Mouse (Mus musculus): ENCODE measurements at regions not wholly inside any gene's neighbourhood (a gene's known extent, or its start where the extent isn't known, plus 50 kb on each side); places are given as distances from the start of the nearest gene placed in this dataset.

DNA sequence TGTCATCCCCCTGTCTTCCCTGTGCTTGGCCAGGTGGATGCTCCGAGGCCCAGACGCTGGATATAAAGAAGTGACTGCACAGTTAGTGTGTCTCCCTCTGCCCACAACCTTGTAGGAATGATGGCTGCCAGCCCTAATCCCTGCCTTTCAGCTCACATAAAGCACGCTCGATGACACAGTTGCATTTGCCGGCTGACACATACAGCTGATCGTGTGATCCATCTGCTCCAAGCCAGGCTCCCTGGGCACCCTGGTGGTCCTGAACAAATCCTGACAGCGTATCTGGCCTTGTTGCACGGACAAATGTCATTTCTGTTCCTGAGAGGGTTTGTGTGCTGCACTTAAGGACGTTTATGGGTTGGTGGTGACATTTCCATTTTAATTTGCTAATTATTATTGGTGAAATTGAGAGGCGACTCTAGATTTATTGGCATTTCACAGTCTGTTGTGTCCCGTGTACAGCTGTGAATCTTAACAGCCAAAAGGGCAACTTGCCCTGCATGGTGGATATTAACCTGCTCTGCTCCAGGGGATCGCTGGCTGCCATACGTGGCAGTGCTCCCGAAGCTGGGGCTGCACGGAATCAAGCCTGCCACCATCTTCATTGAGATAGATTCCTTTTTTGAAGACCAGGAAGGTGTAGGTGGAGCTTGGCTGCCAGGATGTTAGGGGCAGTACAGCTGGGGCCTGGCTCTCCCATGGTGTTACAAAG, 241.9 kb upstream of the Kcnab2 start:
- no peak for DNase-seq

DNA sequence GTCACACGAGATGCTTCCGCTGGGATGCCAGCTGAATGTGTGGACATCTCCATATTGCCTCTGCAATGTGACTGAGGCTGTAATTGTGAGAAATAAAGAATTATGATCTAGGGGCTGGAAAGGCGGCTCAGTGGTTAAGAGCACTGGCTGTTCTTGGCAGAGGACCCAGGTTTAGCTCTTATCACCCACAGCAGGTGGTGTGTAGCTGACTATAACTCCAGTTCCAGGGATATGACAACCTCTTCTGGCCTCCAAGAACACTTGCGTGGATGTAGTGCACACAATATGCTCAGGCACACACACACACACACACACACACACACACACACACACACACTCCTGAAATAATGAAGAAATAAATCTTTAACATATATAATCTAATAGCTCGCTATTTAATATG, 232.7 kb upstream of the Kcnab2 start:
- no peak for DNase-seq

DNA sequence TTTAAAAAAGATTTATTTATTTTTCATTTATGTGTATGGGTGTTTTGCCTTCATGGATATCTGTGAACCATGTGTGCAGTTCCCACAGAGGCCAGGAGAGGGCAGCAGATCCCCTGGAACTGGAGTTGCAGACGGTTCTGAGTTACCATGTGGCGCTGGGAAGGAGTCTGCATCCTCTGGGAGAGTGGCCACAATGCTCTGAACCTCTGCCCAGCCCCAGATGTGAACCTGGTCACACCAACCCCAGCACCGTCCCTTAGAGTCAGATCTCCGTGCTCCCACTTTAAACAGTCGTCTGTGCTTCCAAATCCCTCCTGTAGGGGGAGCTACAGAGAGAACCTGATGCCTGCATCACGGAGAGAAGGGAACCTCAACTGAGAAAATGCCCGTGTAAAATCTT, 222.5 kb upstream of the Kcnab2 start:
- no peak for DNase-seq

DNA sequence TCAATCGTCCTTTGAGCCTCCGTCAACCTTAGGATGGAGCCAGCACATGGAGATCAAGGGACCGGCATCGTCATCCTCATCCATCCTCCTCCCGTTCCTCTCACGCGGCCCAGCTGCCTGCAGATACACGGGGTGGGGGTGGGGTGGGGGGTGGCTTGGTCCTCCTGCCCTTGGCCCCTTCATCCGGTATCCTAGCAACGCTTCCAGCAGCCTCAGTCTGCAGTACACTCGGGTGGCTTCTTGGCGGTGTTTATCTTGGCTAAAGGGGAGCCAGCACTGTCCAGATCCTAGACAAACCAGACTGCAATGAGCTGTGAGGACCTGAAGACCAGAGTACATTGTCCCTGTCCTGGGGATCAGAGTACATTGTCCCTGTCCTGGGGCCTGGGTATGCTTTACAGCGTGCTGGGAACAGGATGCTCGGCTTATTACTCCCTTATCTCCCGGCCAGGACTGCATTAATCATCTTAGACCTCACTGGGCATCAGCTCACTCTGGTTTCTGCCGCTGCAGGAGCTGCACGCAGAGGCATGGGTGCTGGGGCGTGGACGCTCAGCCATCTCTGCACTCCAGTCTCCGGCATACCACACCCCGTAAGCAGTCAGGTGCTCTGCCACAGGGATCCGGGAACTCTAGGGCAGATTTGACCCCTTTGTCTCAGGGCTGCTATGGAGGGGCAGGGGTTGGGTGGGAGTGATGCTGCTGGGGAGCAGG, 219.7 kb upstream of the Kcnab2 start:
- peak; percentile 63 for DNase-seq

DNA sequence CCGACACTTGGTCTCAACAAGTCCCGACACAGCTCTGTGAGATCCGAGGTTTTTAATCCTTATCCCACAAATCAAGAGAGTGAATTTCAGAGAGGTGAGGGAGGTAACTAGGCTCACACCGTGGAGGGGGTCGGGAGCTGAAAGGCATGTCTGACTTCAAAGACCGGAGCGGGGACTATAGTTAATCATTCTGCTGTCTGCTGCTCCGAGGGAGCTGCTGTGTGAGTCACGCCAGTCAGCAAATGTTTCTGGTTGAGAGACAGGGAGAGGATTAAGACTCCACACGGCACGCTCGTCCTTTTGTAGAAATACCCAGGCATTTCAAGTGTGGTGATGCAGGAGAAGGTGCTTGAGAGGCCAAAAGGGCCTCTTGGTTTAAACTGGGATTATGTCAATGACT, 214.1 kb upstream of the Kcnab2 start:
- peak; percentile 31 for DNase-seq

DNA sequence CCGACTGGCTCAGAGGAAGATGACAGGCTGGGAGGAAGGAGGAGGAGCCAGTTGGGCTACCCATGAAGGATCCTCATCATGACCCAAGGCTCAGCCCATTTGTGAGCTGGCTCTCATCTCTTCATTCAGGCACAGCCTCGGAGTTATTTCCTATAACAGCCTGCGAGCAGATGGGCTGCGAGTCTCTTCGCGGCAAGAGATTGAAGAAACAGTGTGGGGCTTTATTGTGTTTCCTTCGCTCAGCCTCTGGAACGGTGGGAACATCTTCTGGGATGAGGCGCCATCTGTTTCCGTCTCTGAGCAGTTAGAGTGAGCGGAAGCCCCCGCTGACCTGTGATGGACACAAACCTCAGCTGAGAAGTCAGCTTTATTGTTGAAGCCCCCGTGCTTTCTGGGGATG, 213.6 kb upstream of the Kcnab2 start:
- DNase-seq, result peak; percentile 12

DNA sequence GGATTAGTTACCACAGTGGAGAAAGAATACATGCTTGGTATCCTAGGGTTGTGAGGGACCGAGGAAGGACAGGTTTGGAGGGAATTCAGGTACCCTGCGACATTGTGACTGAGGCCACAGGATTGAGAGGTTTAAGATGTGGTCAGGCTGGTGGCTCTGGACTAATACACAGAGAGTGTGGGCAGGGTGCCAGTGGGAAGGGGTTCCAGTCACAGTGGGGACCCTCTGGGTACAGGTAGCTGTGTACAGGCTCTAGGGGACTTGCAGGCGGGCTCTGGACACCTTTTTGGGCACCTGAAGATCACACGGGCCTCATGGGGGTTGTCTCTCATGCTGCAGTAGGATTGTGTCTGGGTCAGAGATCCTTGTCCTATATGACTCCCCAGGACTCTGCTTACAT, 213.1 kb upstream of the Kcnab2 start:
- DNase-seq, result no peak

DNA sequence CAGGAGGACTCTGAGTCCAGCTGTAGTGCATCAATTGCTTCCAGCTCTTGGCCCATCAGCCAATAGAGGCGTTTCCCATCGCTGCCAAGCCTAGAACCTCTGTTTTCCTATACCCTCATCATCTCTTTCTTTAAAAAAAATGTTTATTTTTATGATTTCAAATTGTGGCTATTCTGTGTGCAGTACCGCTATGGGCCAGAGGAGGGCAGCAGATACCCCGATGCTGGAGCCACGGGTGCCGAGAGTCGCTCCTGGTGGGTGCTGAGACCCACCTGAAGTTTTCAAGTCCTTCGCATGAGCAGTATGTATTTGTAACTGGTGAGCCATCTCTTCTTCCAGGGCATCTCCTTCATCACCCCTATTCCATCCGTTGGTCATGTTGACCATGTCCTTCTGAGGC, 212.2 kb upstream of the Kcnab2 start:
- DNase-seq, result no peak

DNA sequence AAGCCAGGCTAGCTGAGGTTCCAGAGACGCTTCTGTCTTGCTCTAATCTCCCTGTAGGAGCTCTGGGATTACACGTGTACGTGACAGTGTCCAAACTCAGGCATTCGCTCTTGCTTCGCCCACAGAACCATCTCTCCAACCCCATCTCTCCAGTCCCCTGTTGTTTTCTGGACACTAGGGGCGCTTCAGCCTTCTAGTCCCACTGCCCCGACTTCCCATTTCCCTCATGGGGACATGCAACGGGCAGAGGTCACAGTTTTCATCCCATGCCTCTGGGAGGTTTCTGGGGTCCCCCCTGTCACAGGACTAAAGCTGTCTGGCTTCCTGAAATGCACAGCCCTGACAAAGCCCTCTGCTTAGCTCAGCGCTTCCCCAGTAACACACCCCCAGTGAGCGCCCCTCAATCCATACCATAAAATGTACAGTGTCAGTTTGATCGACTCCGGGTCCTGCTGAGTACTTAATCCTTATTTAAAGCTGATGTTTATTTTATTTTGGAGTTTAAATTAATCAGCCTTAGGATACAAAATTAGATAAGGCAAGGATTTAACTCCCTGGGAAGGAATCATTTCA, 208.9 kb upstream of the Kcnab2 start:
- no peak for DNase-seq

DNA sequence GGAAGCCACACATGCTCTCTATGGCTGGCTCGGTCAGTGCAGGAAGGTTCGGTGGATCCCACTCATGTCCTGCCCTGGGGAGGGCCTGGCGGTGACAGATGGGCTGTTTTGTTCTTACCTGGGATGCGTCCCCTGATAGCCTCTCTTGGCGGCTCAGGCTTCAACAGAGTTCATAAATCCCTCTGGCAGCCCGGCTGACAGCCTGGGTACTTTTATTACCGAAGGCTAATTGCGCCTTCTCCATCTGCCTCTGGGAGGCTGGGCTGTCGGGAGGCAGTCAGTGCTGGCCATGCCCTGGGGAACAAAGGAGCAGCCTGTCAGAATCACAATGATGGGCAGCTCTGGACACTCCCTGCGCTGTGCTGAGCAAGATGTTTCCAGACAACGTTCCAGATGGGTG, 196.5 kb upstream of the Kcnab2 start:
- peak; percentile 69 for DNase-seq

DNA sequence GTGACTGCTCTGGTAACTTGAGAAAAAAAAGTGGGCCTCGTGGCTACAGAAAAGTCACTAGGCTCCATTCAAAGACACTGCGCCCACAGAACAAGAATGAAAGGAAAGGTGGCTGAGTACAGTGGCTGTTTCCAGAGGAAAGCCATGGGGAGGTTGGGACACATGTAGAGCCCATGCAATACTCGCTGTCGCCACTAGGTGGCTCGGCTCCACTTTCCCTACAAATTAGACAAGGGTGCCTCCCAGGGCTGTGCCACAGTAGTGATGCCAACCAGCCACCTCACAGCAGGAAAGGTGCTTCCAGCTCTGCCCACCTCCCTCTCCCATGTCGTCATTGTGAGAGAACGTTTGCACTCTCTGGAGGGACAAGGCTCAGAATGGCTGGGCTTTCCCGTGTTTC, 185.8 kb upstream of the Kcnab2 start:
- DNase-seq, result no peak

DNA sequence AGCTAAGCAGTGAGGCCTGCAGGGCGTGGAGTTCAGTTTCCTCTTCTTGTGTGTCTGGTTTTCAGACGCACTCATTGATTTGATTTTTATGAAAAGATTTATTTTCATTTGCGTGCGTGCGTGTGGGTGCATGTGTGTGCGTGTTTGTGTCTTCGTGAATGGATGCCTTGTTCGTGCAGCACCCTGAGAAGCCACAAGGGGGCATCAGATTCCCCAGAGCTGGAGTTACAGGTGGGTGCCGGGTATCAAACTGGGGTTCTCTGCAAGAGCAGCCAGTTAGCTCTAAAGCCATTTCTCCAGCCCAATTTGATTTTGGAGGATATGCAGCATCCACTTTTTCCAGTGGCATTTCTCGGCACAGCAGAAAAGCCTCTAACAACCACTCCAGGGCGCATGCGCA, 185.4 kb upstream of the Kcnab2 start:
- no peak for DNase-seq

DNA sequence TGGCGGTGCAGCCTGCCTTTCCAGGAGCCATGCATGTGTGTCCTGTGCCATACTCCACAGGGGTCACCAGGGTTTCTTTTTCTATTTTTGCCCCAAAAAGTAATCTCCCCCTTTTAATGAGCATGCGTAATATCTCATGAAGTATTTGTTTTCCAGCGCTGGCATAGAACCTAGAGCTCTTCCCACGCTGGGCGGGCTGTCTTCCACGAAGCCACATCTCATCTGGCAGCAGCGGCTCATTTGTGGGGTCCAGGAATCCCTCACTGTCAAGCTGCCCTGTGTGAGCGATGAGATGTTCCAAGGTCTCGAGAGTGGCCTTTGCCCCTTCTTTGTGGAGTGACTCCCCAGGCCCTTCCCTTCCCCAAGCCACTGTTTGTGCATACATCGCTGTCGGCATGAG, 184.8 kb upstream of the Kcnab2 start:
- no peak for DNase-seq

DNA sequence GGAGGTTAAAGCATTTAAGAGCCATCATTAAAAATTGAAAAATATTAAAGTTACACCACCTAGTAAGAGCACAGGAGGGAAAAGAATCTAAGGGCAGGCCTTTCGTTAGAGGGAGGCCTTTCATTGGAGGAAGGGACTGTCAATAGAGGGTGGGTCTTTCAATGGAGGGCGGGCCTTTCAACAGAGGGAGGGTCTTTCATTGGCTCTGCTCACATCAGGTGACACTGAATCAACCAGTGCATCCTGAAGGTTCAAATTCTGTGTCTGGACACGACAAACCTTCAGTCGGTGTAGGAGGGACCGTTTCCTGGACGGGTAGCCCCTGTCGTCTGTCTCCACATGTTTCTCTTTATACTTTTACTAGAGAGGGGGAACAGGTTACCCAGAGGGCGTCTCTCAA, 172.5 kb upstream of the Kcnab2 start:
- no peak for DNase-seq

DNA sequence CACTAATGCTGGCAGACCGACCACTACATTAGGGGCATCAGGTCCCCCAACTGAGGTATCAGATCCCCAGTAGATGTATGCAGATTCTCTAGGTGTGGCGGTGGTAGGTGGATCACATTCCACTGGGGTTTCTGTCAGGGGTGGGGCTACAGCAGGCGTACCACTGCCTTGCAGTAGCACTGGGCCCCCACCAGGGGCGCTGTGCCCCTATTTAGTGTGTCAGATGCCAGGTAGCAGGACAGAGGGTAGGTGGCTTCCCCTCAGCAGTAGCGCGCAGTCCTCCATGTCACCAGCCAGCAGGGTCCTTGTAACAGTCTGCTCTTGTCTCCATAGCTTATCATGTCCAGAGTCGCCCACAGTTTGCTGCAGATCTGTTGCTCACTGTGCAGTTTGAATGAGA, 169.9 kb upstream of the Kcnab2 start:
- DNase-seq, result peak; percentile 40

DNA sequence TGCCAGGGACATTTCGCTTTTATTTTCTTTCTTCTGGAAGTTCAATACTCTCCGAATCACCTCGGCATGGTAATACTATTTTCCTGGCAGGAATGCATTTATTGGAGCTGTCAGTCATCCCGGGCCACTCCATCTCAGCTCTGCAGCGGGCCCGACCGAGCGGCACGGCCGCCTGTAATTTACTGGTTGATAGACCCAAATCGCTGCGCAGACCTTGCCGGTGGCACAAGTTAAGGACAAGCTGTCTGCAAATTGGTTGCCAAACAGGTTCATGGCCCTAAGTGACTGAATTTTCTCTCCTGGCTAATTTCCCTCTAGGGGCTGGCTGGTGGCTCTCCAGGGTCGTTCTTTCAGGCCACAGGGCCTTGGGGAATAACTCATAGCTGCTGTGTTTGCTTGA, 169.4 kb upstream of the Kcnab2 start:
- DNase-seq, result no peak

DNA sequence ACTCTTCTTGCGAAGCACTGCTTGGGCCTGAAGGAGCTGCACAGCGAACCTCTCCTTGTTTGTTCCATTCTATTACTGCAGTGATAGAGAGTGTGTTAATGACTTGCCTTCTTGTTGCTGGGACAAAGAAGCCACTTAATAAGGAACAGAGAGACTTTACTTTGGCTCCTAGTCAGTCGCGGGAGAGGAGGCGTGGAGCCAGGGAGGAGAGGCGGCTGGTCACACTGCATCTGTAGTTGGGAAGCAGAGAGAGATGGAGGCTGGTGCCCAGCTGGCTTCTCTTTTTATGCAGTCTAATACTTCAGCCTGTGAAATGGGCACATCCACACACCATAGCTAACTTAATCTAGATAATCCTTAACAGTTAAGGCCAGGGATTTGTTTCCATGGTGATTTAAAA, 159.4 kb upstream of the Kcnab2 start:
- DNase-seq, result no peak

DNA sequence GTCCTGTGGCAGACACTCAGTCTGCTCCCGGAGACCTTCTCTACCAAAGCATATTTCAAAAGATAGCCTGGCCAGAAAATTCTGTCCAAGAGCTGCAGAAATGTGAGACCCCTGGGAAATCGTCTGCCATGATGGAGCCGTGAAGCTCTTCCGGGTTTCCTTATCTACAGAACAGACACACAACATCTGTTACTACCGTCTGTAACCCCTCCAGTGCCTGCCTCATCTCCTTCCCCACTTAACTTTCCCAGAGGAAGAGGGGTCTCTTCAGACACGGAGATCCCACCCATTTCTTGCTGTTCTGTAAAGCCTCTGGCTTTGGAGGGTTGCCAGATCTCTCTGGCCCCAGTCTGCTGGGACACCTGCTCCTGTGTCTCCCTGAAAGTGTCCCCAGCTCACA, 156.2 kb upstream of the Kcnab2 start:
- no peak for DNase-seq

DNA sequence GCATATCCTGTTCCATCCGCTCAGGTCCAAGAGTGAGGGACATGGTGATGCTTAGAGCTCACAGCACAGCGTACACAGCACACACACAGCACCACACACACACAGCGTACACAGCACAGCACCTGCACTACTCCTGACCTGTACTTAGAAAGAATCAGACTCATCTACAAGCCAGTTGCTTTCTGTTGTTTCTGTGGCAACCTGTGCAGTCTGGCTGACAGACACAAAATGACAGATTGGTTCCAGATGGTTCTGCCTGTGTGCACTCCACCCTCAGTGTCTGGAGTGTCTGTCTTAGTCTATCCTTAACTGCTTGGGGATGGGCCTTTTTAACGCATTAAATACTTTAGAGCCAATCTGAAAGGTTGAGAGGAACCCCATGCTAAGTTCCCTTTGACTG, 150.4 kb upstream of the Kcnab2 start:
- peak; percentile 41 for DNase-seq

DNA sequence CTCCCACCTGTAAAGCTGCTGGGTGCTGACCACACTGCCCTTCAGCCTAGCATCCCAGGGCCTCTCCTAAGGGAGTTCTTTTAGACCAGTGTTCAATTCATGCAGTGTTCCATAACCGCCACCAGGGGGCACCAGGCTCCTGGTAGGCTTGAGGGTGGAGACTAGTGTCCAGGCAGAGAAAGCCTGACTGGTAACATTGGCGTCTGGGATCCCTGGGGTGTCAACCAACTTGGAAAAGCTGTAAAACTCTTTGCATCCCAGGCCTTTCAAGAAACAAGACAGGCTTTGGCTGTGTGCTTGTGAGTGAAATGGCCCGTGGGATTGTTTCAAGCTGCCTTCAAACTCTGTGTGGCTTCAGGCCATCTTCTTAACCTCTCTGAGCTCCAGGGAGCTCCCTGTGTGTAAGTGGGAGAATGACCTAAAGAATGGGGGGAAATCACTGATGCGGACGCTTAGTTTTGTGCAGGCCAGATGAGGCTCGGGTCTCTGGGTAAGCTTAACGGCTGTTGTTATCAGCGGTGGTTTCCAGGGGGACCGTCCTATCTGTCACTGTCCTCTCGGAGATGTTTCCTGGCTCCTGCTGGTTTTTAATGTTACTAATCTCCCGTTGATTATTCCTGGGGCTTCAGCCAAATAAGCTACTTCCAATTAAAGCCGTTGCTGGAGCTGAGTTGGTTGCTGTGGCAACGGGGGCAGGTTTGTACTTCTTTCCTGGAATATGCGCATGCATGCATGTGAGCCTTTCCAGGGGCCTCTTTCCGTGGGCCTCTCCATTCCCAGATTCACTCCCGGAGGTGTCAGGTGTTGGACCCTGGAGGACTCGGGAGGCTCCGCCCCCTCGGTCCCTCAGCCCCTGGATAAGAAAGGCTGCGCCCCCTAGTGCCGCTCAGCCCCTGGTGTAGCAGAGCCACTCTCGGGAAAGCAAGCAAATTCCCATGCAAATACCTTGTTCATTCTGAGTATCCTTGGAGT, 147.6 kb upstream of the Kcnab2 start:
- peak; percentile 88 for DNase-seq

DNA sequence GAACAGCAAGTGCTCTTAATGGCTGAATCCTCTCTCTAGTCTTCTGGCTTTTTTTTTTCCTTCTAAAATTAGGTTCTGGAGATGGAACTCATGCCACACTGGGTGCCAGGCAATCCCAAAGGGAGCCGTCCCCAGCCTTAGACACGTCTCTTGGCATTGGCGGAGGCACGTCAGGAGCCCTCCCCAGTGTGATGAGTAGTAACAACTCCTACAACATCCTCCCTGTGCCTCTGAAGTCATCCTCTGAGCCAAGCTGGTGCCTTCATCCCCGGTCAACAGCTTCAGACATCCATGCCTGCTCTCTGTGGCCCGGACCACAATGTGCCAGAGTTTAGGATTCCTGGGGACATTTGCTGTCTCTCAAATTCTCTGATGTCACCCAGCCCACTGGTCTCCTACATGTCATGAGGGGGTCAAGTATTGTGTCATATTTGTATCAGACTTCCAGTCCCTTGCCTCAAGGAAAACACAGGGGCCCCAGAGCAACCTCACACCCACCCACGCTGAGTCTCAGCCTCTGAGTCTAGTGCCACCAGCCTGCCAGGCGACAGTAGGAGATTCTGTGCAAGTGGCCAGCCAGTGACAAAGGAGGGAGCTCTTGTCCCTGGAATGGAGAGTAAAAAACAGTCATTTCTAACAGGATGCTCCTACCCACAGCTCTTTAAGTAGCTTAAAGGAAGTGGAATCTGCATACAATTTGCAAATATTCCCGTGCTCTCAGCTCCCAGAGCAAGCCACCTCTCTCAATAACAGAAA, 144.5 kb upstream of the Kcnab2 start:
- no peak for DNase-seq

DNA sequence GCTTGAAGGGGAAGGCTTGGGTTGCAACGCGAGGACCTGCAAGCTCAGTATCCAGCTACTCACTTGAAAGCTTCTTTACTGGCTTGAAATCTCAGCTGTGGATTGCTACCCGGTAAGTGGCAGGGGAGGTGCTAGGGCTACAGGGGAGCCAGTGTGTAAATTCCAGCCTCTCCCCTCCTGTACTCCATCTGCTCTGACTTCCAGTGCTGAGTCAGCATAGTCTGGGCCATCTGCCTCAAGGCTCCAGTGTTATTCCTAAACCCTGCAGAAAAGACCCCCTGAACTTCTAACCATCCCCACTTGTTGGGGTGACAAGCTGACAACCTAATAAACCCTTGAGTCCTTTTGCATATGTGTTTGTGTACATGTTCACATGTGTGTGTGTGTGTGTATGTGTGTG, 140.0 kb upstream of the Kcnab2 start:
- DNase-seq, result no peak

DNA sequence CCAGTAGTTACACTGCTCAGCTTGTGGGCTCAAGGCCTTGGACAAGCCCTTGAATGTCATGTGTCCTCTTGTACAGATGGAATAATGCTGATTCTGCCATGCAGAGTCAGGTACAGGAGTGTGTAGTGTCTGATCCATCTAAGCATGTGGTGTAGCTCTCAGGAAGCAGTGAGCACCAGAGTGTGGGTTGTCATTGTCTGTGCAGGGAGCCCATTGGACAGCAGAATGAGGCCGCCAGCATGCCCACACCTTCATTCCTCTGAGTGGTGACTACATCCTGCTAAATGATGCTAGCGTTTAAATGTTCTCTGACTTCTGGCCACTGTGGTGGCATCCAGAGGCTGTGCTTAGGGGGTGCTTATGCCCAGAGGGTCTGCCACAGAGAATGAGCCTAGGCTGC, 137.5 kb upstream of the Kcnab2 start:
- no peak for DNase-seq

Measured in embryo, embryonic 11 days (tissue).